Mouse (Mus musculus) cortical plate, adult 2 months (tissue): ENCODE measurements around the gene Dph2.

Experiments
- CTCF ChIP-seq: fragments of 200-500 bp; IDR thresholded peaks from 2 replicates; pipeline ENCODE4 v1.5.1; 2011; ENCODE audit warnings: mild to moderate bottlenecking, control low read depth, low read length; ENCODE audit not compliant: insufficient read depth; ENCODE audit errors: extremely low read depth
- POLR2A ChIP-seq: fragments of 200-500 bp; IDR thresholded peaks from 2 replicates; pipeline ENCODE4 v1.6.1; 2011; ENCODE audit warnings: mild to moderate bottlenecking, low read length, control low read depth; ENCODE audit not compliant: insufficient read depth; ENCODE audit errors: extremely low read depth

DNA sequence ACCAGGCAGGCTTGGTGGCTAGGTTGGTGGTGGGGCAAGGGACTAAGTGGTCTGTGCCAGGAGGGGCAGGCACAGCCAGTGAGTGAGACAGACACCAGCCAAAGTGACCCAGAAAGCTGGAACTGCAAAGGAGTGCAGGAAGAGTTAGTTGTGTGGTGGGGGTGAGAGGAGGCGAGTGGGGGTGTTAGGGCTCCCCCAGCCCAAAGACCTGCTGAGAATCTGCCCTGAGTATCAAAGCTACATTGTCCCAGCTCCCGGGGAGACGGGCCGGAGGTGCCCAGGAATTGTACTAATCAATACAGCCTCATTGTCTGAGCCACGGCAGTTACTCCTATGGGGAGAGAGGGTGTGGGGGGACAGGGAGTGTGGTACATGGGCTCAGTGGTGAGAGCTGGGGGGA, 42.3 kb downstream of the Dph2 start:
- TF ChIP-seq CTCF (no peak), POLR2A (no peak)
